ENCODE assay signal across 24 mouse cellular contexts in genomic region chr6:32193046-32193445, GRCm38 (mm10).
DNase-seq lines count a peak whose midpoint lies in the region; ATAC-seq lines count a peak whose summit lies in the region.
"Had no signal": no experiment of that assay in that cellular context is flagged by ENCODE, and none has a peak within 500 bp of the region (broad histone marks: within the 10 kb centered on the region; RNA-seq: fewer than 3 reads in every experiment).

No protein-coding gene starts in this region.

- H3K4me1 ChIP-seq in forebrain, embryonic 14.5 days (ENCODE audit: control insufficient read depth, insufficient read depth, low read length), result no peaks in the 10 kb centered on the region
- H3K4me1 ChIP-seq in forebrain, embryonic 12.5 days, result no peaks in the 10 kb centered on the region
- H3K4me1 ChIP-seq in forebrain, embryonic 10.5 days, result no peaks in the 10 kb centered on the region
- H3K4me1 ChIP-seq: liver, embryonic 12.5 days; midbrain, embryonic 13.5 days had no signal

- no peaks in the 10 kb centered on the region for H3K9me3 ChIP-seq in forebrain, embryonic 14.5 days (replicated peaks; ENCODE audit: control insufficient read depth, low read length)
- no peaks in the 10 kb centered on the region for H3K9me3 ChIP-seq in forebrain, embryonic 12.5 days
- 0 out of 2 replicates have a peak, but pooled peaks cover 3% of the 10 kb centered on the region for H3K9me3 ChIP-seq in forebrain, embryonic 10.5 days
- H3K9me3 ChIP-seq: forebrain, embryonic 13.5 days; liver, embryonic 12.5 days; midbrain, embryonic 13.5 days had no signal

- 76% methylated on average over 2 of the region's 2 CpGs for WGBS in forebrain, embryonic 14.5 days
- WGBS in forebrain, embryonic 12.5 days, result 87% methylated on average over 2 of the region's 2 CpGs
- WGBS in forebrain, embryonic 10.5 days, result 92% methylated on average over 2 of the region's 2 CpGs

- DNase-seq in forebrain, embryonic 14.5 days (ENCODE audit: low spot score), result peak; percentile 23
- DNase-seq in retina, postnatal 1 day, result peak; percentile 55
- DNase-seq in retina, embryonic 14.5 days (ENCODE audit: low spot score), result no peak
- peak; percentile 70 for DNase-seq in cerebellum, adult 9-11 months
- no peak for DNase-seq in urinary bladder, adult 2 months (ENCODE audit: low spot score)
- no peak for DNase-seq in forebrain, embryonic 10.5 days (ENCODE audit: extremely low spot score, low spot score)
- no peak for DNase-seq in heart, postnatal 10 days
- DNase-seq: adrenal gland, adult 2 months; adrenal gland, postnatal 36 days; gastrocnemius, postnatal 14 days; kidney, adult 8-10 months; liver, postnatal 0 days; lung, postnatal 36 days; spleen, adult 18-20 months; thymus, postnatal 14 days had no signal

- intact Hi-C loops in heart, postnatal 10 days (cut with DNase I), result loop anchor here (10.0 kb wide), 1 partner anchor 402 kb away; no protein-coding TSS in a partner anchor

- H3K27me3 ChIP-seq in forebrain, embryonic 14.5 days (replicated peaks; ENCODE audit: control insufficient read depth, insufficient read depth, low read length), result no peaks in the 10 kb centered on the region
- H3K27me3 ChIP-seq in forebrain, embryonic 12.5 days, result no peaks in the 10 kb centered on the region
- no peaks in the 10 kb centered on the region for H3K27me3 ChIP-seq in forebrain, embryonic 10.5 days (ENCODE audit: poor library complexity, severe bottlenecking)
- H3K27me3 ChIP-seq: forebrain, embryonic 13.5 days; liver, embryonic 12.5 days; midbrain, embryonic 13.5 days; Patski had no signal

- ATAC-seq in forebrain, embryonic 14.5 days, result no peak
- no peak for ATAC-seq in forebrain, embryonic 12.5 days (ENCODE audit: low FRiP score)
- ATAC-seq: forebrain, embryonic 13.5 days; intestine, embryonic 16.5 days; liver, embryonic 12.5 days; liver, postnatal 0 days; midbrain, embryonic 13.5 days; Patski had no signal

- H3K27ac ChIP-seq in forebrain, embryonic 14.5 days (ENCODE audit: low read depth, low read length), result no peak overlapping the region
- H3K27ac ChIP-seq in forebrain, embryonic 12.5 days, result no peak overlapping the region
- no peak overlapping the region for H3K27ac ChIP-seq in forebrain, embryonic 10.5 days
- H3K27ac ChIP-seq: forebrain, embryonic 13.5 days; kidney, postnatal 0 days; liver, embryonic 12.5 days; midbrain, embryonic 13.5 days had no signal

- no peak overlapping the region for H3K9ac ChIP-seq in forebrain, embryonic 14.5 days (ENCODE audit: low read length)
- H3K9ac ChIP-seq in forebrain, embryonic 12.5 days, result no peak overlapping the region
- H3K9ac ChIP-seq: forebrain, embryonic 13.5 days; liver, embryonic 12.5 days; liver, postnatal 0 days; midbrain, embryonic 13.5 days had no signal

- no peak overlapping the region for H3K4me3 ChIP-seq in forebrain, embryonic 14.5 days (ENCODE audit: low read depth, low read length)
- no peak overlapping the region for H3K4me3 ChIP-seq in forebrain, embryonic 12.5 days (replicated peaks)
- H3K4me3 ChIP-seq in forebrain, embryonic 10.5 days, result no peak overlapping the region
- H3K4me3 ChIP-seq: erythroblast, embryonic 14.5 days; forebrain, embryonic 13.5 days; liver, embryonic 12.5 days; megakaryocyte, embryonic 14.5 days; midbrain, embryonic 13.5 days had no signal

- no peak overlapping the region for H3K4me2 ChIP-seq in forebrain, embryonic 14.5 days (ENCODE audit: low read length)
- H3K4me2 ChIP-seq in forebrain, embryonic 12.5 days, result no peak overlapping the region
- H3K4me2 ChIP-seq: forebrain, embryonic 13.5 days; liver, embryonic 12.5 days; midbrain, embryonic 13.5 days had no signal

- peaks cover 40% of the 10 kb centered on the region for H3K36me3 ChIP-seq in forebrain, embryonic 14.5 days (ENCODE audit: control insufficient read depth, insufficient read depth, low read length)
- H3K36me3 ChIP-seq in forebrain, embryonic 12.5 days (replicated peaks), result peaks cover 6% of the 10 kb centered on the region
- no peaks in the 10 kb centered on the region for H3K36me3 ChIP-seq in forebrain, embryonic 10.5 days (replicated peaks)
- H3K36me3 ChIP-seq: liver, embryonic 12.5 days had no signal

Comparison
In these comparisons a context has a peak if more than half of its experiments do, and no peak if none do; other contexts are left out.
1. DNase-seq: peak in forebrain, embryonic 14.5 days (single experiment), retina, postnatal 1 day (single experiment) and cerebellum, adult 9-11 months (single experiment); none in retina, embryonic 14.5 days (single experiment), urinary bladder, adult 2 months (single experiment), forebrain, embryonic 10.5 days (single experiment) and heart, postnatal 10 days (0 of 2).